Mouse (Mus musculus) E14TG2a.4 (cell line): ENCODE measurements around the gene Dcaf1.

ENCODE experiments used
- CTCF ChIP-seq: conservative IDR thresholded peaks from 2 replicates; pipeline ENCODE4 v1.5.1; 2014; ENCODE audit warnings: low read length
- POU5F1 ChIP-seq: IDR thresholded peaks from 2 replicates; pipeline ENCODE4 v1.6.1; 2014; ENCODE audit warnings: low read length, borderline replicate concordance

GRCm38 (mm10) chr9:106856664-106857063 is 35.0 kb downstream of the Dcaf1 start:
- TF ChIP-seq CTCF = no peak
- no peak for TF ChIP-seq POU5F1
